Mouse (Mus musculus) ES-E14 (cell line): Measurements from ENCODE around the gene Mmrn2. TPM values are rescaled to one million over a fixed set of nuclear protein-coding genes. Genes with fewer than 3 reads are reported as not detected.

Experiments
- DNase-seq: peaks from one replicate; pipeline ENCODE4 v3.0.0-alpha.2; 2013; ENCODE audit warnings: low read depth, low spot score
- H3K27ac ChIP-seq: 2 replicates; pipeline ENCODE4 v1.5.1; 2012; ENCODE audit warnings: low read depth, mild to moderate bottlenecking, low read length, moderate library complexity, mixed read lengths; ENCODE audit not compliant: poor library complexity, insufficient read depth, severe bottlenecking
- H3K36me3 ChIP-seq: 2 replicates; pipeline ENCODE4 v1.6.1; 2012; ENCODE audit warnings: mild to moderate bottlenecking, low read length, moderate library complexity, mixed read lengths; ENCODE audit not compliant: control insufficient read depth, poor library complexity, insufficient read depth, severe bottlenecking
- H3K4me1 ChIP-seq, 2 experiments: fragments of 150-350 bp in 1 of 2; sonication (generic) in 1 of 2; 2 replicates each; pipeline ENCODE4 v1.6.1; 2012; ENCODE audit warnings: low read length in 2 of 2, mild to moderate bottlenecking in 1 of 2, mixed read lengths in 1 of 2; ENCODE audit not compliant: control insufficient read depth in 2 of 2, insufficient read depth in 2 of 2, poor library complexity in 1 of 2
- H3K4me3 ChIP-seq, 2 experiments: fragments of 150-350 bp in 1 of 2; sonication (generic) in 1 of 2; 2 replicates each; pipeline ENCODE4 v1.5.1; 2012; ENCODE audit warnings: low read length in 2 of 2, low read depth in 1 of 2, mild to moderate bottlenecking in 1 of 2, mixed read lengths in 1 of 2; ENCODE audit not compliant: insufficient read depth in 1 of 2, poor library complexity in 1 of 2, severe bottlenecking in 1 of 2
- H3K9ac ChIP-seq: 2 replicates; pipeline ENCODE4 v1.6.1; 2012; ENCODE audit warnings: low read depth, mild to moderate bottlenecking, low read length, mixed read lengths; ENCODE audit not compliant: poor library complexity, insufficient read depth, severe bottlenecking
- H3K9me3 ChIP-seq: fragments of 150-350 bp; sonication (generic); 2 replicates; pipeline ENCODE4 v1.6.1; 2012; ENCODE audit warnings: low read depth, mild to moderate bottlenecking, low read length; ENCODE audit not compliant: control insufficient read depth, insufficient read depth
- CHD2 ChIP-seq: IDR thresholded peaks from 2 replicates; pipeline ENCODE4 v1.6.1; 2014; ENCODE audit warnings: mild to moderate bottlenecking, low read depth, low read length, inconsistent platforms
- HCFC1 ChIP-seq: IDR thresholded peaks from 2 replicates; pipeline ENCODE4 v1.6.1; 2012; ENCODE audit warnings: low read length, inconsistent platforms, borderline replicate concordance; ENCODE audit not compliant: insufficient read depth
- MAFK ChIP-seq: IDR thresholded peaks from 2 replicates; pipeline ENCODE4 v1.6.1; 2014; ENCODE audit warnings: mild to moderate bottlenecking, low read depth, low read length, inconsistent platforms; ENCODE audit not compliant: insufficient read depth
- ZC3H11A ChIP-seq: IDR thresholded peaks from 2 replicates; pipeline ENCODE4 v1.6.1; 2012; ENCODE audit warnings: low read depth, mild to moderate bottlenecking, inconsistent platforms, low read length, borderline replicate concordance
- ZNF384 ChIP-seq: IDR thresholded peaks from 2 replicates; pipeline ENCODE4 v1.6.1; 2012; ENCODE audit warnings: low read depth, low read length, inconsistent platforms
- in situ Hi-C, 2 experiments: fragments of 600-800 bp; cut with MboI; formaldehyde crosslinking; loops; one replicate each; pipeline ENCODE4 v1.15.1; 2025; ENCODE audit warnings: low sequenced_read_pairs in 2 of 2, inconsistent platforms in 1 of 2; ENCODE audit not compliant: unreplicated experiment in 2 of 2
- total RNA-seq: library from RNA; depleted of rRNA; stranded (reverse); fragments of 300-350 nt; gene quantifications from 2 replicates; pipeline ENCODE4 v1.2.3, GENCODE M21; 2012

Mmrn2 gene
- total RNA-seq, 1 experiment: 17.4 TPM

- Histone ChIP-seq H3K4me1 (no peaks in the 10 kb centered on the region), H3K9me3 (no peaks in the 10 kb centered on the region), H3K27ac (no peak overlapping the region), H3K4me3 (no peak overlapping the region), H3K9ac (no peak overlapping the region), H3K36me3 (peaks cover 40% of the 10 kb centered on the region)
- no peak for DNase-seq
- no peak for TF ChIP-seq ZC3H11A
- TF ChIP-seq MAFK: no peak
- TF ChIP-seq ZNF384: no peak
- TF ChIP-seq HCFC1: no peak
- no peak for TF ChIP-seq CHD2
- in situ Hi-C loops: loop anchor here in 1 of 2 experiments (25.0 kb wide), 1 partner anchor 405 kb away; no protein-coding TSS in a partner anchor
Measured at GRCm38 (mm10) chr14:34331886-34332285, 43.4 kb upstream of the Mmrn2 start.

- H3K4me1 ChIP-seq: no peaks in the 10 kb centered on the region
- in situ Hi-C loops: loop anchor here in 1 of 2 experiments (25.0 kb wide), 1 partner anchor 405 kb away; no protein-coding TSS in a partner anchor
- H3K36me3 ChIP-seq: peaks cover 42% of the 10 kb centered on the region
- DNase-seq: no peak
- H3K9me3 ChIP-seq: no peaks in the 10 kb centered on the region
- no peak overlapping the region for H3K27ac ChIP-seq
- TF ChIP-seq ZNF384 (no peak), HCFC1 (no peak), CHD2 (no peak), MAFK (no peak), ZC3H11A (no peak)
- H3K4me3 ChIP-seq: no peak overlapping the region
- H3K9ac ChIP-seq: no peak overlapping the region
Measured at GRCm38 (mm10) chr14:34332476-34332875, 42.8 kb upstream of the Mmrn2 start.

- H3K4me1 ChIP-seq: no peaks in the 10 kb centered on the region
Measured at GRCm38 (mm10) chr14:34339446-34339845, 35.8 kb upstream of the Mmrn2 start.

DNA sequence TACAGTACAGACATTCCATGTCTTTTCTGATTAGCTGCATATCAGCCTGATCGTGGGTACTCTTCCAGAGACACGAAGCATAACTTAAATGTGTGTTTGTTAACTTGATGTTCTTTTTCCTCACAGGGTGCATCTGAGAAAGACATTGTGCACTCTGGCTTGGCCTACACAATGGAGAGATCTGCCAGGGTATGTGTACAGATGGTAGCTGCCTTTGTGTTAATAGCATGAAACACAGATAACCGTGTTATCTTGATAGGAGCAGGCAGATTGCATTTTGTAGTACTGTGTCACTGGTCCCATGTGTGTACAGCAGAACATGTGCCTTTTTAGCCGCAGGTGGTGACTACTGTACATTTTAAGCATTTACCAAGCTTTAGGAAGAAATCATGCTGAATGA is 33.3 kb upstream of the Mmrn2 start:
- H3K36me3 ChIP-seq: peaks cover 36% of the 10 kb centered on the region
- H3K27ac ChIP-seq: no peak overlapping the region
- H3K9me3 ChIP-seq: no peaks in the 10 kb centered on the region
- in situ Hi-C loops: loop anchor here in 1 of 2 experiments (25.0 kb wide), 1 partner anchor 395 kb away; no protein-coding TSS in a partner anchor
- DNase-seq: no peak
- no peak for TF ChIP-seq ZC3H11A
- TF ChIP-seq CHD2: no peak
- TF ChIP-seq ZNF384: no peak
- no peak for TF ChIP-seq HCFC1
- TF ChIP-seq MAFK: no peak
- H3K4me1 ChIP-seq: peaks cover 0 to 5% of the 10 kb centered on the region in 2 experiments; a peak in 1 of 4 replicates
- no peak overlapping the region for H3K9ac ChIP-seq
- no peak overlapping the region for H3K4me3 ChIP-seq

More at GRCm38 (mm10) chr14:34339446-34339845, 35.8 kb upstream of the Mmrn2 start:
- Histone ChIP-seq H3K4me3 (no peak overlapping the region), H3K27ac (no peak overlapping the region), H3K9ac (no peak overlapping the region), H3K36me3 (peaks cover 48% of the 10 kb centered on the region), H3K9me3 (no peaks in the 10 kb centered on the region)
- in situ Hi-C loops: loop anchor here in 1 of 2 experiments (25.0 kb wide), 1 partner anchor 398 kb away; no protein-coding TSS in a partner anchor
- no peak for DNase-seq
- no peak for TF ChIP-seq ZC3H11A
- no peak for TF ChIP-seq MAFK
- TF ChIP-seq CHD2: no peak
- no peak for TF ChIP-seq HCFC1
- TF ChIP-seq ZNF384: no peak
